Mouse (Mus musculus) heart, postnatal 25 days (tissue): ENCODE measurements around the gene Ncln. TPM values are rescaled to one million over a fixed set of nuclear protein-coding genes. Genes with fewer than 3 reads are reported as not detected.

Experiments used
- DNase-seq: peaks from one replicate; pipeline ENCODE4 v3.0.0; 2022; ENCODE audit warnings: low spot score
- intact Hi-C: fragments of 180-260 bp; cut with DNase I; formaldehyde crosslinking; loops from one replicate; pipeline ENCODE4 v1.15.1; 2025
- total RNA-seq, 2 experiments: library from RNA; stranded (reverse); gene quantifications; 2 replicates each; pipeline ENCODE4 v1.2.3; 2021

Ncln gene
- total RNA-seq, 2 experiments from 2014 or later: 65.3 to 65.6 TPM

DNA sequence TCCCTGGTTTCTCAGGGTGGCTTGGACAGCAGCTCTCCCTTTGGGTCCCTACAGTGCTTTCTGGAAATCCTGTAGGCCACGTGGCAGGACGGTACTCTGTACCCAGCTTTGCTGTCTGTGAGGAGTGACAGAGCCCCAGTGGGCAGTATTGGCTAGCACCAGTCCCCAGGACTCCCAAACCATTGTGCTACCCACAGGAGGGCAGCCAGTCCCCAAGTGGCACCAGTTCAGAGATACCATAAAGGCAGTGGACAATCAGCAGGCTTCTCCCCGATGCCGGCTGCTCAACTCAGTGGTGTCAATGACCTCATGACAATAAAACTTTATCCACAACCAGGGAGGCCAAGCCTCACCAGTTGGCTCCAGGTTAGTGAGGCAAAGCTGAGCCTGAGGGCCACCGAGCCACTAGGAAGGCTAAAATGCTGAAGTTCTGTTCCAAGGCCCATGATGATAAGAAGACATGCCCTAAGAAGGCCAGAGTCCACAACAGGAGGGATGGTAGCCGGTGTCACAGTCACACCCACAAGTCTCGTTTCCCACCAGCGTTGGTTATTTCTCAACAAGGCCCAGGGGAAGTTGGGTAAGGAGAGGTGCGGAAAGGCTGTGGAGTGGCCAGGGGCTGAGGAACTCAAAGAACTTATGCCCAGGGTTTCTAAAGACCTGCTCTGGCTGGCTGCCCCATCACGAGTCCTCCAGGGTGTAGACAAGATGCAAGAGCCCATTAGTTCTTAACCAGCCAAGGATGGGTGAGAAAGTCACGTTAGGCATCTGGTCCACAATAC is 1.7 kb downstream of the Ncln start:
- intact Hi-C loops: loop anchor here (5.0 kb wide), 1 partner anchor 597 kb away; no protein-coding TSS in a partner anchor

DNA sequence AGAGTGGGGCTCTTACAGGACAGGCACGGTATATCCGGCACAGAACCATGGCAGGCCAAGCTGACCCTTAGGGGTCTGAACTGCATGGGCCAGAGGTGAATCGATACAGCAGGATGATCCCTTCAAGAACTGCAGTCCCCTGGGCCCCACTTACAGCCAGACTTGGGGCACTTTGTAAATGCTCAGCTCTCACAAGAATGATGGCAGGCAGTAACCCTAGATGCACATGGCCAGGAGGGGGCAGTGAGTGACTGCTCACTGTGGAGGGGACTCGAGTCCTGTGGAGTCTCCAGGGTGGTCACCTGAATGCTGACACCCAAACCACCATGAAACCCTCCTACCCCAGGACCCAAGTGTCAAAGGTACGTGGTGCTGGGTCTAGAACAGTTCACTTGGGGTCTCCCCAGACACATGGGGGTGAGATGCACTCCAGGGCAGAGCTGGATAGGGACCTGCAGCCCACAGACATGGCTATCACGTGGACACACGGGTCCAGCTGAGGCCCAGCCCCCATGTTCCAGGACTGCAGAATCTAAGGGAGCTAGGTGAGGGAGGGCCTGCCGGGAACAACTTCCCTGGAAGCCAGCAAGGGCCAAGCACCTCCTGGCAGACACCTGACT is 2.5 kb downstream of the Ncln start:
- DNase-seq: no peak
- intact Hi-C loops: loop anchor here (5.0 kb wide), 1 partner anchor 596 kb away; no protein-coding TSS in a partner anchor

More for the DNA sequence above, 1.7 kb downstream of the Ncln start:
- DNase-seq: no peak

DNA sequence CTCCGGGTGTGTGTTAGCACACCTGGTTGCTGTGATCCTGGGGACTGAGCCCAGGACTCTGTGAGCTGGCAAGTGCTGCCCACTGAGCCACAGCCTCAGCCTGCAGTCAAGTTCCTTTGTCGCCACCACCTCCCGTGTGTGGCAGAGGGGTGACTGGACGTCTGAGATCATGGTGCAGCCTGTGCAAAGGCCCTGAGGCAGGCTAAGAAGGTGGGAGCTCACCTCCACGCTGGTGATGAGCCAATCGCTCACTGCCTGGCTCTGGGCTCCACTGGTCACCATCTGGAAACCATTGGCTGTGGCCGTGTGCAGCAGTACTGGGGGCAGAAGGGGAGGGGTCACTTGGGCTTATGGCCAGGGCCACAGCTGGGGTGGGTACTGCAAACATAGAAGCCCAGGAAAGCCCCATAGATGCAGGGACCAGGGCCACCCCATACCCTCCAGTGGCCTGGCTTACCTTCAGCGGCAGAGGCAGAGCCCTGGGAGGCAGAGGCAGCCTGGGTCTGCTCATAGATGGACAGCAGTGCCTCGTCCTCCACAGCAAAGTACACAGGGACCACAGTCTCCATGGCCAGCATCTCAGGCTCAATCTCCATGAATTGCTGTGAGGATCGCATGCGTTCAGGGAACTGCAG is 3.5 kb downstream of the Ncln start:
- DNase-seq: no peak
- intact Hi-C loops: loop anchor here (5.0 kb wide), 1 partner anchor 595 kb away; no protein-coding TSS in a partner anchor

DNA sequence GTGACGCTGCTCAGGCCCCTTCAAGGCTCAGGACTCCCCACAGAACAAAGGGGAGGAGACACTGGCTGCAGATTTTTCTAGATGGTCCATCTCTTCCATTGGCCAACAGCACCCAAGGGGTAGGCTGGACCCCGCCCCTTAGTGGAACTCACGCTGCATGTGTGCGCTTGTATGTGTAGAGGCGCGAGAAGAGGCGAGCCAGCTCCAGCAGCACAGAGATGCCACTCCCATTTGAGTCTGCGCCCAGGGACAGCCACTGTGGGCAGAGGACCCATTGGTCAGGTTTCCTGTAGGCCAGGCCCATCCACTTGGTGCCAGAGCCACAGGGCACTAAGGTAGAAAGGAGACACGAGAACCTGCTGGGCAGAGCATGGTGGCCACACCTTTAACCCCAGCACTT is 5.2 kb downstream of the Ncln start:
- DNase-seq: no peak
- intact Hi-C loops: loop anchor here (5.0 kb wide), 1 partner anchor 594 kb away; no protein-coding TSS in a partner anchor

DNA sequence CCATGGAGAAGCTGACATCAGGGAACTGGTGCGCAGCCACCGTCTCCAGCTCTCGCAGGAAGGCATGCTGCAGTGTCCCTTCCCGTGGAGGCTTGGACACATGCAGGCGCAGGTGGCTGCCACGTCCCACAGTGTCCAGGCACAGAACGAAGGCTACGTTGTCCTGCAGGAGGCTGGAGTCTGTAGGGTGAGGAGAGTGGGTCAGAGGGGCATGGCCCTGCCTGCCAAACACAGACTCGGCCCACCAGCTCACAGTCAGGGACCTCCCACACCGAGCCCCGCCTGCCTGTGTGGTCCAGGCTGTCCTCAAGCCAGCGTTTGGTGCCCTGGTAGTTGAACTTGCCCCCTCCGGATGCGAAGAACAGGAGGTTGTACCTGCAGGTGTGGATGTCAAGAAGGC is 6.3 kb downstream of the Ncln start:
- intact Hi-C loops: loop anchor here (5.0 kb wide), 1 partner anchor 593 kb away; no protein-coding TSS in a partner anchor
- DNase-seq: no peak

DNA sequence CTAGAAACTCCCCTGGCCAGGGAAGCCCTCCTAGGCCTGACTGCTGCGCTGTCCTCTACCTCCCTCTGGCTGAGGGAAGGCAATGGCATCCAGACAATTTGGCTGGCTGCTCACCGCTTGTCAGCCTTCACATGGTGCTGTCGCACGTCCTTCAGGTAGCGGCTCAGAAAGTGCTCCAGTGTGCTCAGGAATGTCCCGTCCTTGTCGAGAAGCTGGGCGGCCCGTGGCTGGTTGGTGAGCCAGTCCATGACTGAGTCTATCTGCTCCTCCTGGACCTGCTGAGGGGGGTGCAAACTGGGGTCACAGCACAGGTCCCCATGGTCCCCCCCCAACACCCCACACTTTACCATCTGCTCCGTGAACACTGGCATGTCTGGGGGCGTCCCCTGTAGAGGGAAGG is 8.1 kb downstream of the Ncln start:
- intact Hi-C loops: no loop called here

DNA sequence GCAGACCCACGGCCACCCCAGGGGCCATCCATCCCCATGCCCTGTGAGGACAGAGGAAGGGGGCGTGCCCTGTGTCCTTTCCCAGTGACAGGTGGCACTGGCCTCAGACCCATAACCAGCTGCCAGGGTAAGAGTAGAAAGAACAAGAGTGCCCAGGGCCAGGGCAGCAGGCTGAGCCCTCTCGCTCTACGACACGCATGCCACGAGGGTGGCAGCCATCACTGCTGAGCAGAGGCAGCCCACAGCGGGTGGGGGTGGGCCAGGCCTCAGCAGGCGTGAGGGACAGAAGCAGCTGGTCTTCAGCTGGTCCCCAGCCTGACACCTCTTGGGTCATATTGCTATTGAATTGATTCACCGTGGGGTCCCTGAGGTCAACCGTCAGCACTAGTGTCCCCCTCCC is 9.7 kb downstream of the Ncln start:
- intact Hi-C loops: no loop called here
- DNase-seq: no peak

More for the DNA sequence above, 8.1 kb downstream of the Ncln start:
- no peak for DNase-seq

DNA sequence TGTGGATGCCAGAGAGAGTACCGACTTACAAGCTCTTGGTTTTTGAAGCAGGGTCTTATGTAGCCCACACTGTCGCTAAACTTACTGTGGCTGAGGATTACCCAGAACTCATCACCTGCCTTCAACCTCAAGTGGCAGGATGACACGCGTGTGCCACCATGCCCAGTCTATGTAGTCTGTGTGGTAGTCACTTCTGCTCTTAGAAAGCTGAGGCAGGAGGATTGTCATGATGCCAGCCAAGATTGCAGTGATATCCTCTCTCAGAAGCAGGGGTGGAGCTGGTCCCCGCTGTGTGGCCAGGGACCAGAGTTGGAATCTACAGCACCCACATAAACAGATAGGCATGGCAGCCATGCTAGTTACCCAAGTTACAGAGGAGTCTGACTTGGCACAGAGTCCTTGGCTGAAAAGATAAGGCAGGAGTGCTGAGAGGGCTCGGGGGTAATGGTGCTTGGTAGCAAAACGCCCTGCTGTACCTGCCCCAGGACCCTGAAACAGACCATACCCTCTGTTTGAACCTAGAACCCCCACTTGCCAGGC is 10.6 kb downstream of the Ncln start:
- DNase-seq: no peak
- intact Hi-C loops: no loop called here

DNA sequence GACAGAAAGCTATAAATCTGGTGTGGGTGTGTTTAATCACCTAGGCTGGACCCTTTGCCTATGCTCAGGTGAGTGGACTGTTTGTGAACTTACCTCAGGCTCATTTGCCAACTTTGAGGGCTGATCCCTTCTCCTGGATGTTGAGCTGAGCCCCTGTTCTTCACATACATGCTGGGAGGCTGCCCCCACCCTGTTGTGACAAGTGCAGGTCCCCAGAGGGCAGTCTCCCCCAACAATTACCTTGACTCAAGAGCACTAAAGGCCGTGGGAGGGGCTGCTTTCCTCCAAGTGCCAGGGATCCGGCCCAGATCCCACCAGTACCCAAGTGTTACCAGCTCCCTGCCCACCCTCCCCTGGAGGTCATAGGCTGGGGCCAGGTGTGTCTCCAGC is 11.1 kb downstream of the Ncln start:
- intact Hi-C loops: no loop called here
- DNase-seq: no peak

DNA sequence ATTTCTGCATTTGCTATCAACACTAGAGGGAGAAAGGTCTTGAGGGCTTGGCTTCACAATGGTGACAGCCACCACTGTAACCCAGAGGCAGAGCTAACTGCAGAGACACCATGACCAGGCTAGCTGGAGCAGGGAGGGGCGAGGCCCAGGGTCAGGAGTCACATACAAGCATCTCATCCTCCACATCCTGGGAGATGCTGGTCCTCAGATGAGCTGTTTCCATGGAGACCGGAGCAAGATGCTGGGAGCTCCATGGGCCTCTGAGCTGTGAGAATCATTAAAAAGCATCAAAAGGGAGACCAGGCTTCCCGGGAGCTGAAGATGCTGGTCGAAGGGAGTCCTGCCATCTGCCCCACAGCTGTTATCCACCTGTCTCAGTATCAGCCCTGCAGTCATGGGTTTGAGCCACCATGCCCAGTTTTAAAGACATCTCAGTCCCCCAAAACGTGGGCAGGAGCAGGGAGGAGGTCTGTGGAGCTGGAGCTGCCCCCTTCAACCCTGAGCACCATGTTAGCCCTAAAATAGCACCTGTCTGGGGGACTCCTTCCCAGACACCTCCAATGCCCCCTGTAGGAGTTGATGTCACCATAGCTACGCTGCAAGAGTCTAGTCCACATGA is 11.6 kb downstream of the Ncln start:
- intact Hi-C loops: no loop called here
- no peak for DNase-seq

DNA sequence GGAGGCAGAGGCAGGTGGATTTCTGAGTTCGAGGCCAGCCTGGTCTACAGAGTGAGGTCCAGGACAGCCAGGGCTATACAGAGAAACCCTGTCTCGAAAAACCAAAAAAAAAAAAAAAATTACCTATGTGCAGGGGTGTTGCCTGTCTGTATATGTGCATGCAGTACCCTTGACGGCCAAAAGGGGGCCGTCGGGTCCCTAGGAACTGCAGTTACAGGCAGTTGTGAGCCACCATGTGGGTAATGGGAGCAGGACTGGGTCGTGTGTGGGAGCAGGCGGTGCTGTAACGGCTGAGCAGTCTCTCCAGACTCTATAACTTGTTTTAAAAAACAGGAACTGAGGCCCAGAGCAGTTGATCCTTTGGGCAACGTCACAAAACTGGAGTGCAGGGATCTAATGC is 12.2 kb downstream of the Ncln start:
- DNase-seq: no peak
- intact Hi-C loops: no loop called here

DNA sequence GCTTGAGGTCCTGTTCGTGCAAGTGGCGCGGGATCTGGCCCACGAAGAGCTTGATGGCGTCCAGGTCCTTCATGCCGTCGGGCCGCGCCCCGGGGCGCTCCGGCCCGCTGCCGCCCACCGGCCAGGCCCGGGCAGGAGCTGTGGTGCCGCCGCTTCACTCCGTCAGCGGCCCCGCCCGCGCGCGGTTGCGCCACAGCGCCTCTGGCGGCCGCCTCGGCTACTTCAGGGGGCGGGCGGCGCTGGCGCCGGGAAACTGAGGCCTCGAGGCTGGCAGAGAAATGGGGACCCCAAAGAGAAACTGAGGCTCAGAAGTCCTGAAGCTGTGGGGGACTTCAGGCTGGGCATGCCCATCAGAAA is 13.7 kb downstream of the Ncln start, which contains the start of gene Celf5:
Gene Celf5 (minus strand): TSS at position 177 of the 357 bp plus-strand sequence.
- DNase-seq: no peak
- intact Hi-C loops: no loop called here

DNA sequence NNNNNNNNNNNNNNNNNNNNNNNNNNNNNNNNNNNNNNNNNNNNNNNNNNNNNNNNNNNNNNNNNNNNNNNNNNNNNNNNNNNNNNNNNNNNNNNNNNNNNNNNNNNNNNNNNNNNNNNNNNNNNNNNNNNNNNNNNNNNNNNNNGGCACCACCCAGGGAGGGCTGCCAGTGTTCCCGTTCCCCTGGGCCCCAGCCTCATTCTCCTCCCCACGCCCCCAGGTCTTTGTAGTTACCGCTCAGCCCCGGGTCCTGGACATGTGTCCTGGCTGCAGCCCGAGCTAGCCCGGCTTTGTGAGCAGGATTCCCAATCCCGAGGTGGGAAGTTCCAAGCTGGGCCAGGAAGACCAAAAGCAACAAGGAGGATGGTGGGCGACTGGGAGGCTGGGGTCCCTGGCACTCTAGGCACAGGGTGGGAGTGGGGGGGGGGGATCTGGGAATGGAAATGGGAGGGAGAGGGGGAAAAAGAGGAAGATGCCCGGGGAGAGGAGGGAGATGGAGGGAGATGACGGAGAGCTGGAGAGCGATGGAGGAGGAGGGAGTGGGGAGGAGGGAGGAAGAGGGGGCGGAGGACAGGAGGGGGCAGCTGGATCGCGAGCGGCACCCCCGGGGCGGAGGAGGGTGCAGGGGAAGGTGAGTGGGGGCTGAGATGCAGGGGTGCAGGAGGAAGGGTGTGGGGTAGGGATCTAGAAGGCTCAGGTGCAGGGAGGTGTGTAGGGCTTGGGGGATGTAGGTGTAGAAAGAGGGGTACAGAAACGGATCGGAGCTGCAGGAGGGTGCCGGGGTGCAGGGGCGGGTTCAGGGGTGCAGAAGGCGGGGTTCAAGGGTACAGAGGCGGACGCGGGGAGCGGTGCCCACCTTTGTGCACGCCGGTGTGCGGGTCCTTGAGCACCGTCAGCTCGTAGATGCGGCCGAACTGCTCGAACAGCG is 14.3 kb downstream of the Ncln start:
- intact Hi-C loops: no loop called here
- DNase-seq: no peak

DNA sequence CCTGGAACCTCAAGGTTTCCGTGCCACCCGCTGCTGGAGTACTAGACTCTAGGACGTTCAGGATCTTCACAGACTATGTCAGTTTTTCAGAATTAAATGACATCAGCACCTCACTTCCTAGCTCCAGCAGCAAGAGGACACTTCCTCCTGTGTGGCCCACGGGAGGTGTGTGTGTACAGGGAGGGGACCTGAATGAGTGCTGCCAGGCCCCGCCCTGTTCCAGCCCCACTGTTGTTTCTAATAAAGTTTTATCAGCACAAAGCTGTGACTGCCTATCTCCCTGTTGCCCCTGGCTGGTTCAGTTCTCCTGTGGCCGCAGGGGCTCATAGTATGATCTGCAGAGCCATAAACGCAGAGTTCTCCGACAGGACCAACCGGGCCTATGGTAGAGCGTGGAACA is 21.7 kb downstream of the Ncln start:
- intact Hi-C loops: no loop called here
- DNase-seq: no peak

DNA sequence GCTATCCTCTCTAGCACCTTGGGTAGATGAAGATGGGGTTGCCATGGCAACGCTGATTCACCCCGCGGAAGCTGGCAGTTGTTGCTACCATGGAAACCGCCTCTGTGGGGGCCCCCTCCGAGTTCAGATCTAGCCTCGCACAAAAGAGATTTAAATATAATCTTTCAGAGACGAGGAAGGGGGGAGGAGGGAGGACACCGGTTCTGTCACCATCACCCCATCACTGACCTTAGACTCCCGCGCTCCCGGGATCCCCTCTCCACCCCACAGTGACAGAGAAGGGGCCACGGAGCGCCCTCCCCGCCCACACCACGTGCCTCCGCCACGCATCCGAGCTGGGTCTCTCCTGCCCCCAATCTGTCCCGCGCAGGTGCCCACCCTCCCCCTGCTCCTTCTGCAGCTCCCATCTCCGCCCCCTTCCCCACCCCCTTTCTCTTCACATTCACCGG is 23.2 kb downstream of the Ncln start:
- intact Hi-C loops: no loop called here
- no peak for DNase-seq

DNA sequence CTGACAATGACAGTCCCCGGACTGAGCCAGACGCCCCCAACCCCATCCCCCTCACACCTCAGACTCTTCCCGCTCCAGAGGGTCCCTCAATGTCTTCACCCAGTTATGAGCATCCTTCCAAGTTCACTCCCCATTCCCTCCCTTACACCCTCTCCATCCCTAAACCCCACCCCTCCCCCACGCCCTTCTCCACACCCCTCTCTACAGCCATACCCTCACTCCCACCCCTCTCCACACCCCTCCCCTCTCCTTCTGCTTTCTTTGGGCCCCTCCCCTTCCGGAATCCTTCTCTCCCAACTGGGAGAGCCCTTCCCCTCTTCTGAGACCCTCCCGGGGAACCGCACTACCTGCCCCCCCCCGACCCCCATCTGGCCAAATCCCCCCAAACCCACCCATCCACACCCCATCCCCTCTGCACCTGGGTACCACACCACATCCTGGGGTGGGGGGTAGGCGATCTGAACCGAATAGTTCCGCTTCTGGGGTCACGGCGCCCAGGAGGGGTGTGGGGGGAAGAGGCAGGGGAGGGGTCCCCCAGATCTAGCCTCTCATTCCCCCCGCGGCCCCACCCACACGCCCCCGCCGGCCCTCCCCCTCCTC is 23.7 kb downstream of the Ncln start:
- DNase-seq: no peak
- intact Hi-C loops: no loop called here

DNA sequence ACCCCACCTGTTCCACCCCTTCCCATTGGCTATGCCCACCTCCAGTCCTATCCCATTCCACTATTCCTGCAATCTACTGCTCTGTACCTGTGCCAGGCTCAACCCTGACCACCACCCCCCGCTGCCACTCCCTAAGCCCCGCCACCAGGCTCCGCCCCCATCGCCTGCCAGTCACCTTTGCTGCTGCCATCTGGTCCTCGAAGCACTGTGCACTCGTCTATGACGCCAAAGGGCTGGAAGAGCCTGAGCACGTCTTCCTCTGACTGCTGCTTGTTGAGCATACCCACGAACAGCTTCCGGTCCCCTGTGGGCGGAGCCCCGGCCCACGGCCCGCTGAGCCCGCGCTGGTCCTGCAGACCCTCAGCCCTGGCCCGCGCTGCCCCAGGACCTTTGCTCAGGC is 25.7 kb downstream of the Ncln start:
- intact Hi-C loops: no loop called here
- DNase-seq: no peak

DNA sequence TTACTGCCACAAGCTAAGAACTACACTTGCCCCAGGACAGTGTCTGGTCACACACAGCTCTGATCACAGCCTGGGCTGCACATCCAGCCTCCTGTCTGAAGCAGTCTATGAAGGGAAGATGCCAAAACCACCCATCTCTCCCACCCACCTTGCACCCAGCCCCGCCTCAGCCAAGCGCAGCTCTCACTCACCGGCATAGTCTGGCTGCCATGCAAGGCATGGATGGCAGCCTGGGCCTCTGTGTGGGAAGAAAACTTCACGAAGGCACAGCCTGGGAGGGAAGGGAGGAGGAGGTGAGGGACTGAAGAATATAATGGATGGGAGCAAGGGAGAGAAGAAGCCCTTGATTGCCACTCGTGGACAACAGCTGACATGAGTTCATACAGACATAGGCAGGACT is 26.9 kb downstream of the Ncln start:
- intact Hi-C loops: no loop called here
- DNase-seq: no peak
